In the genomic region with DNA sequence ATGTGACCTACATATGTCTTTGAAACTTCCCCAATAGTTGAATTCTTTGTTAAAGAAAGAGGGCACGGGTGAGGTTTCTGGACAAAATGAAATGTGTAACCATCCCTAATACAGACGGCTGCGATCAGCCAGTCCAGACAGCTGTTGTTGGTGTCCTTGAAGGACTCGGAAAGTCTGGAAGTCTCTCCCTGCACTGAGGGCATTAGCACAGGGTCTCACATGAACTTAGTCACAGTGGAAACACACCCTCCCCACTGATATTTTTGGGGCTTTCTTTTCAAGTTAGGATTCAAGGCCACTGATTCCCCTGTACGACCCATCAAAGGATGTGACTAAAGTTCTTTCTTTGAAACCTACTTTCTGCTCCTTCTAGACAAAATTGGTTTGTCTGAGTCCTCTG, we compare ENCODE assay signal across 32 mouse cellular contexts. TPM values are rescaled to one million over a fixed set of nuclear protein-coding genes. Genes with fewer than 3 reads are reported as not detected.
DNase-seq lines count a peak whose midpoint lies in the region; ATAC-seq and TF ChIP-seq lines count a peak whose summit lies in the region.
"Had no signal": no experiment of that assay in that cellular context is flagged by ENCODE, and none has a peak within 500 bp of the region (broad histone marks: within the 10 kb centered on the region; RNA-seq: fewer than 3 reads in every experiment).

No protein-coding gene starts in this region.

- no peaks in the 10 kb centered on the region for H3K9me3 ChIP-seq in heart, embryonic 10.5 days
- no peaks in the 10 kb centered on the region for H3K9me3 ChIP-seq in heart, embryonic 15.5 days (replicated peaks)
- no peaks in the 10 kb centered on the region for H3K9me3 ChIP-seq in kidney, postnatal 0 days (replicated peaks; ENCODE audit: low read length)
- no peaks in the 10 kb centered on the region for H3K9me3 ChIP-seq in kidney, embryonic 16.5 days (ENCODE audit: low read length)
- H3K9me3 ChIP-seq: forebrain, embryonic 10.5 days; forebrain, embryonic 13.5 days; hindbrain, embryonic 10.5 days; hindbrain, embryonic 13.5 days; intestine, embryonic 15.5 days had no signal

- H3K36me3 ChIP-seq in heart, adult 2 months (ENCODE audit: control insufficient read depth, insufficient read depth, low read length) = peaks cover 8% of the 10 kb centered on the region; the same call in 1 of the 2 replicates
- H3K36me3 ChIP-seq in heart, embryonic 10.5 days = no peaks in the 10 kb centered on the region
- H3K36me3 ChIP-seq in heart, embryonic 15.5 days = no peaks in the 10 kb centered on the region
- no peaks in the 10 kb centered on the region for H3K36me3 ChIP-seq in kidney, postnatal 0 days (ENCODE audit: insufficient read depth, low read length)
- H3K36me3 ChIP-seq in kidney, embryonic 16.5 days (ENCODE audit: insufficient read depth, low read length) = no peaks in the 10 kb centered on the region
- H3K36me3 ChIP-seq in testis, adult 2 months (ENCODE audit: control insufficient read depth, insufficient read depth, low read length) = no peaks in the 10 kb centered on the region
- H3K36me3 ChIP-seq: forebrain, embryonic 10.5 days; G1E; hindbrain, embryonic 10.5 days; hindbrain, embryonic 13.5 days; intestine, embryonic 15.5 days had no signal

- no peak overlapping the region for H3K9ac ChIP-seq in heart, adult 2 months (ENCODE audit: low read depth, low read length)
- no peak overlapping the region for H3K9ac ChIP-seq in heart, embryonic 15.5 days
- no peak overlapping the region for H3K9ac ChIP-seq in kidney, postnatal 0 days (ENCODE audit: low read depth, low read length)
- H3K9ac ChIP-seq in kidney, embryonic 16.5 days (replicated peaks; ENCODE audit: low read length) = no peak overlapping the region
- H3K9ac ChIP-seq: forebrain, embryonic 13.5 days; hindbrain, embryonic 13.5 days; intestine, embryonic 15.5 days had no signal

- no peak overlapping the region for H3K4me2 ChIP-seq in heart, embryonic 15.5 days
- no peak overlapping the region for H3K4me2 ChIP-seq in kidney, postnatal 0 days (ENCODE audit: low read length)
- no peak overlapping the region for H3K4me2 ChIP-seq in kidney, embryonic 16.5 days (replicated peaks; ENCODE audit: low read depth, low read length)
- H3K4me2 ChIP-seq: forebrain, embryonic 13.5 days; hindbrain, embryonic 13.5 days; intestine, embryonic 15.5 days had no signal

- 54% methylated on average over 5 of the region's 5 CpGs for WGBS in heart, adult 2 months
- WGBS in heart, embryonic 10.5 days = 86% methylated on average over 5 of the region's 5 CpGs
- WGBS in heart, embryonic 15.5 days = 72% methylated on average over 5 of the region's 5 CpGs
- 81% methylated on average over 5 of the region's 5 CpGs for WGBS in kidney, postnatal 0 days
- 86% methylated on average over 5 of the region's 5 CpGs for WGBS in kidney, embryonic 16.5 days

- H3K4me1 ChIP-seq in heart, adult 2 months (ENCODE audit: control insufficient read depth, insufficient read depth, low read length) = peaks cover 22% of the 10 kb centered on the region
- peaks cover 38% of the 10 kb centered on the region for H3K4me1 ChIP-seq in heart, embryonic 10.5 days
- H3K4me1 ChIP-seq in heart, embryonic 15.5 days (replicated peaks) = peaks cover 48% of the 10 kb centered on the region
- H3K4me1 ChIP-seq in kidney, postnatal 0 days (replicated peaks; ENCODE audit: insufficient read depth, low read length) = peaks cover 8% of the 10 kb centered on the region; the same call in 1 of the 2 replicates
- H3K4me1 ChIP-seq in kidney, embryonic 16.5 days (ENCODE audit: insufficient read depth, low read length) = no peaks in the 10 kb centered on the region
- H3K4me1 ChIP-seq in testis, adult 2 months (ENCODE audit: control insufficient read depth, insufficient read depth, low read length) = no peaks in the 10 kb centered on the region; the same call in none of the 2 replicates
- H3K4me1 ChIP-seq: forebrain, embryonic 10.5 days; forebrain, embryonic 13.5 days; hindbrain, embryonic 13.5 days had no signal

- no peak for TF ChIP-seq POLR2A in heart, adult 2 months (IDR thresholded peaks at IDR 0.05; ENCODE audit: insufficient read depth, low read depth, low read length)
- TF ChIP-seq POLR2A in testis, adult 2 months (IDR thresholded peaks at IDR 0.05; ENCODE audit: control insufficient read depth, low read depth, low read length) = no peak

- H3K79me2 ChIP-seq in heart, adult 2 months (replicated peaks; ENCODE audit: control insufficient read depth, insufficient read depth, low read length) = no peaks in the 10 kb centered on the region; the same call in 1 of the 2 replicates

- H3K4me3 ChIP-seq in heart, adult 2 months = no peak overlapping the region
- no peak overlapping the region for H3K4me3 ChIP-seq in heart, embryonic 10.5 days
- no peak overlapping the region for H3K4me3 ChIP-seq in heart, embryonic 15.5 days
- no peak overlapping the region for H3K4me3 ChIP-seq in kidney, postnatal 0 days (replicated peaks; ENCODE audit: low read depth, low read length)
- H3K4me3 ChIP-seq in kidney, embryonic 16.5 days (ENCODE audit: low read length) = no peak overlapping the region
- no peak overlapping the region for H3K4me3 ChIP-seq in testis, adult 2 months (ENCODE audit: control insufficient read depth, low read depth, low read length)
- H3K4me3 ChIP-seq: forebrain, embryonic 10.5 days; forebrain, embryonic 13.5 days; hindbrain, embryonic 10.5 days; hindbrain, embryonic 13.5 days; intestine, embryonic 15.5 days had no signal

- no peak for DNase-seq in heart, adult 2 months
- DNase-seq in heart, embryonic 10.5 days (ENCODE audit: low spot score) = no peak
- DNase-seq in heart, postnatal 14 days = no peak
- DNase-seq in kidney, postnatal 0 days (ENCODE audit: low spot score) = no peak
- DNase-seq in testis, postnatal 14 days (ENCODE audit: low spot score) = no peak
- DNase-seq: adrenal gland, postnatal 10 days; adrenal gland, postnatal 36 days; B cell, adult 2 months; cerebellum, adult 18-20 months; cerebellum, adult 9-10 months; cerebellum, postnatal 14 days; gastrocnemius, postnatal 10 days; gastrocnemius, postnatal 36 days; kidney, adult 11 months had no signal

- ATAC-seq in heart, embryonic 15.5 days (replicated peaks; ENCODE audit: insufficient number of reproducible peaks, insufficient read depth, low FRiP score, low read depth) = no peak
- no peak for ATAC-seq in kidney, postnatal 0 days (replicated peaks; ENCODE audit: low FRiP score, low read depth)
- ATAC-seq in kidney, embryonic 16.5 days (ENCODE audit: low FRiP score, low TSS enrichment) = no peak
- ATAC-seq: forebrain, embryonic 13.5 days; forebrain, embryonic 16.5 days; hindbrain, embryonic 16.5 days; intestine, embryonic 15.5 days; Patski had no signal

- TF ChIP-seq EP300 in heart, adult 2 months (IDR thresholded peaks at IDR 0.05; ENCODE audit: insufficient read depth, low read depth, low read length) = no peak

- no peaks in the 10 kb centered on the region for H3K27me3 ChIP-seq in heart, adult 2 months (ENCODE audit: control insufficient read depth, insufficient read depth, low read length)
- no peaks in the 10 kb centered on the region for H3K27me3 ChIP-seq in heart, embryonic 10.5 days (ENCODE audit: insufficient read depth, poor library complexity, severe bottlenecking)
- H3K27me3 ChIP-seq in heart, embryonic 15.5 days = no peaks in the 10 kb centered on the region
- H3K27me3 ChIP-seq in kidney, postnatal 0 days (ENCODE audit: insufficient read depth, low read length) = no peaks in the 10 kb centered on the region
- H3K27me3 ChIP-seq in kidney, embryonic 16.5 days (ENCODE audit: insufficient read depth, low read length) = no peaks in the 10 kb centered on the region
- no peaks in the 10 kb centered on the region for H3K27me3 ChIP-seq in testis, adult 2 months (ENCODE audit: control insufficient read depth, insufficient read depth, low read length)
- H3K27me3 ChIP-seq: forebrain, embryonic 13.5 days; hindbrain, embryonic 13.5 days; intestine, embryonic 15.5 days had no signal

- intact Hi-C loops in heart, adult 2 months (cut with DNase I) = no loop called here
- intact Hi-C loops in heart, postnatal 14 days (cut with DNase I) = no loop called here

- TF ChIP-seq CTCF in heart, adult 2 months (IDR thresholded peaks at IDR 0.05) = no peak
- TF ChIP-seq CTCF in kidney, postnatal 0 days (IDR thresholded peaks at IDR 0.05; ENCODE audit: low read depth) = no peak
- TF ChIP-seq CTCF in testis, adult 2 months (IDR thresholded peaks at IDR 0.05; ENCODE audit: control insufficient read depth, insufficient read depth, insufficient replicate concordance, low read depth, low read length) = no peak

- peak overlapping the region; percentile 9; the same call in 1 of the 2 replicates for H3K27ac ChIP-seq in heart, adult 2 months
- H3K27ac ChIP-seq in heart, embryonic 10.5 days = no peak overlapping the region
- peak overlapping the region; percentile 81 for H3K27ac ChIP-seq in heart, embryonic 15.5 days
- peak overlapping the region; percentile 8; the same call in 1 of the 2 replicates for H3K27ac ChIP-seq in kidney, postnatal 0 days
- no peak overlapping the region for H3K27ac ChIP-seq in kidney, embryonic 16.5 days (ENCODE audit: low read length)
- H3K27ac ChIP-seq in testis, adult 2 months (ENCODE audit: control insufficient read depth, insufficient read depth, low read depth, low read length) = peak overlapping the region; percentile 42; the same call in 1 of the 2 replicates
- H3K27ac ChIP-seq: forebrain, embryonic 10.5 days; forebrain, embryonic 13.5 days; hindbrain, embryonic 13.5 days; intestine, embryonic 15.5 days had no signal

RNA-seq across cellular contexts. Expression of gene Vstm4, which starts 23.8 kb away (rescaled TPM):
- total RNA-seq in heart, adult 2 months (2021) = 10 to 100 TPM in 1 of 2 experiments, 1 to 10 TPM in 1; 9.2 to 11.7 TPM
- polyA plus RNA-seq in heart, adult 2 months (2012; rRNA removed) = 6.6 and 12.6 TPM in 2 replicates
- polyA plus RNA-seq in heart, embryonic 10.5 days (2016; fragmentation: Nextera tagmentation; extraction: Ambion mirVana) = 6.1 and 9.5 TPM in 2 replicates
- polyA plus RNA-seq in heart, embryonic 15.5 days (2015; fragmentation: Nextera tagmentation; extraction: Ambion mirVana) = 20.3 and 25.4 TPM in 2 replicates
- total RNA-seq in heart, postnatal 14 days (2021) = 10 to 100 TPM; 13.5 to 16.0 TPM
- 45.2 and 47.4 TPM in 2 replicates for polyA plus RNA-seq in kidney, postnatal 0 days (2015; fragmentation: Nextera tagmentation; extraction: Ambion mirVana)
- 45.7 and 51.8 TPM in 2 replicates for polyA plus RNA-seq in kidney, embryonic 16.5 days (2015; fragmentation: Nextera tagmentation; extraction: Ambion mirVana)
- 4.5 and 5.9 TPM in 2 replicates for polyA plus RNA-seq in testis, adult 2 months (2012; rRNA removed)
- total RNA-seq: CH12.LX; granulocyte monocyte progenitor cell, adult 5-6 weeks had no signal
- polyA plus RNA-seq: G1E, Patski had no signal

RNA-seq across cellular contexts. Expression of gene Fam170b, which starts 46.6 kb away (rescaled TPM):
- not detected for total RNA-seq in heart, adult 2 months (2021)
- polyA plus RNA-seq in heart, adult 2 months (2012; rRNA removed) = 0.09 and 0.10 TPM in 2 replicates
- polyA plus RNA-seq in heart, embryonic 10.5 days (2016; fragmentation: Nextera tagmentation; extraction: Ambion mirVana) = 0.09 TPM in 1 of 2 replicates, not detected in the other
- 0.11 and 0.13 TPM in 2 replicates for polyA plus RNA-seq in heart, embryonic 15.5 days (2015; fragmentation: Nextera tagmentation; extraction: Ambion mirVana)
- total RNA-seq in heart, postnatal 14 days (2021) = not detected
- 0.04 and 0.09 TPM in 2 replicates for polyA plus RNA-seq in kidney, postnatal 0 days (2015; fragmentation: Nextera tagmentation; extraction: Ambion mirVana)
- polyA plus RNA-seq in kidney, embryonic 16.5 days (2015; fragmentation: Nextera tagmentation; extraction: Ambion mirVana) = 0.10 and 0.15 TPM in 2 replicates
- 211 and 224 TPM in 2 replicates for polyA plus RNA-seq in testis, adult 2 months (2012; rRNA removed)
- total RNA-seq: adrenal gland, postnatal 10 days; CH12.LX; gastrocnemius, adult 18-20 months; gastrocnemius, postnatal 10 days; gastrocnemius, postnatal 36 days; granulocyte monocyte progenitor cell, adult 5-6 weeks; heart, postnatal 25 days had no signal
- polyA plus RNA-seq: embryonic facial prominence, embryonic 11.5 days; embryonic facial prominence, embryonic 14.5 days; forebrain, embryonic 10.5 days; forebrain, embryonic 13.5 days; forebrain, embryonic 16.5 days; G1E; hindbrain, embryonic 10.5 days; hindbrain, embryonic 13.5 days; hindbrain, embryonic 16.5 days; Patski had no signal

Comparison
In these comparisons a context has a peak if more than half of its experiments do, and no peak if none do; other contexts are left out.
1. H3K27ac ChIP-seq: peak in heart, adult 2 months (single experiment), heart, embryonic 15.5 days (single experiment), kidney, postnatal 0 days (single experiment) and testis, adult 2 months (single experiment); none in heart, embryonic 10.5 days (single experiment) and kidney, embryonic 16.5 days (single experiment).
2. RNA of gene Fam170b, which starts 46.6 kb away (polyA plus RNA-seq): 211 to 224 TPM in testis, adult 2 months; 0.10 to 0.15 TPM in kidney, embryonic 16.5 days, 0.11 to 0.13 TPM in heart, embryonic 15.5 days, 0.09 to 0.10 TPM in heart, adult 2 months, 0.09 TPM in heart, embryonic 10.5 days and 0.04 to 0.09 TPM in kidney, postnatal 0 days; every median in the first group is over 100 times any median in the second.